Mouse (Mus musculus) spleen, adult 2 months (tissue): ENCODE data around the gene Smim4.

ENCODE experiments used
- CTCF ChIP-seq: fragments of 200-500 bp; IDR thresholded peaks from 2 replicates; pipeline ENCODE4 v1.5.1; 2011; ENCODE audit warnings: mild to moderate bottlenecking, inconsistent platforms; ENCODE audit not compliant: insufficient read depth, insufficient read length, insufficient replicate concordance; ENCODE audit errors: extremely low read depth
- POLR2A ChIP-seq: fragments of 200-500 bp; IDR thresholded peaks from 2 replicates; pipeline ENCODE4 v1.6.1; 2011; ENCODE audit warnings: low read depth, low read length, inconsistent platforms

GRCm38 (mm10) chr14:31062277-31062676 lies 66.5 kb downstream of the Smim4 start:
- TF ChIP-seq POLR2A (no peak), CTCF (no peak)
